Mouse (Mus musculus) cerebellum, adult 11-12 months (tissue): ENCODE measurements around the gene Slc7a4.
"Not testable (repeated sequence)": the region's sequence is repeated elsewhere in the genome, so short reads cannot be mapped to it uniquely, and the experiment has no call there.

Experiments
- DNase-seq: peaks from one replicate; pipeline ENCODE4 v3.0.0; 2022

The Slc7a4 gene

DNA sequence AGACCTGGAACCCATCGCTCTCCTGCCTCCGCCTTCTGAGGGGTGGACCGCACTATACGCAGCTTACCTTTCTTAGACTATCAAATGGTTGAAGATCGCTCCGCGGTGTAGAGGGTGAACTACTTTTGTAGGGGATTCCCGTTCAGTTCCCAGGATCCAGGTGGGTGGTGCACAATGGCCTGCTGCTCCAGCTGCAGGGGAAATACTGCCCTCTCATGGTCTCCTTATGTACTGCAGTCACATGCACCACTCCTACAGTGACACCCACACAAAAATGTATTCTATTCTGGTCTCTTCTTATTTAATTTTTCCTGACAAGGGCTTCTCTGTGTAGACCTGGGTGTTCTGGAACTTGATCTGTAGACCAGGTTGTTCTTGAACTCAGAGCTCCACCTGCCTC lies at the start of gene Slc7a4:
Slc7a4 (minus strand) TSS at position 151 of the 400 bp plus-strand sequence.
- no peak for DNase-seq

DNA sequence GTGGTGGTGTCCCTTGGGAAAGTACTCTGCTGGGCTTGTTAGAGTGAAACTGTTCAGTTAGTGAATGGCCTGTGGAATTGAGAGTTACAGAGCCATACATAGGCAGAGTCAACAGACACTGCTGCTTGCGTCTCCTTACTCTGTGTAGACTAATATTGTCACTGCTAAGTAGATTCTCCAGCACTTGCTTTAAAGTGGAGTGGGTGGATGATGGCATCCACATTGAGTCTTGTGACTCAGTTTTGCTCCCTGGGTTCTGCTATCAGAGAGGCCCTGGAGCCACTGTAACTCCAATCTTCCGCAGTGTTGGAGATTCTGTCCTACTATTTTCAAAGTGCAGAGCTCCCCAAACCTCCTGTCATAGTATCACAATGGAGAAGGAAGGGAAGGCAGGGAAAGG lies 49.6 kb upstream of the Slc7a4 start:
- no peak for DNase-seq

DNA sequence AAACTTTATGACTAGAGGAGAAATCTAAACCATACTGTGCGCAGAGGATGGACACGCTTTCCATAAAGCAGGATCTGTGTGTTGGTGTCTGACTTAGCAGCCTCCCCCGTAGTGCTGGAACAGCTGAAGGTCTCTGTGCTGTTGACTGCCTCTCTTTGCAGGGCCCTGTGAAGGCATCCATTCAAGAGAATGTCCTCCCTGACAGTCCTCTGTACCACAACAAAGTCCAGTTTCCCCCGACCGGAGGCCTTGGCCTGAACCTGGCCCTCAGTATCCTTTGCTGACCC lies 43.2 kb upstream of the Slc7a4 start:
- no peak for DNase-seq

DNA sequence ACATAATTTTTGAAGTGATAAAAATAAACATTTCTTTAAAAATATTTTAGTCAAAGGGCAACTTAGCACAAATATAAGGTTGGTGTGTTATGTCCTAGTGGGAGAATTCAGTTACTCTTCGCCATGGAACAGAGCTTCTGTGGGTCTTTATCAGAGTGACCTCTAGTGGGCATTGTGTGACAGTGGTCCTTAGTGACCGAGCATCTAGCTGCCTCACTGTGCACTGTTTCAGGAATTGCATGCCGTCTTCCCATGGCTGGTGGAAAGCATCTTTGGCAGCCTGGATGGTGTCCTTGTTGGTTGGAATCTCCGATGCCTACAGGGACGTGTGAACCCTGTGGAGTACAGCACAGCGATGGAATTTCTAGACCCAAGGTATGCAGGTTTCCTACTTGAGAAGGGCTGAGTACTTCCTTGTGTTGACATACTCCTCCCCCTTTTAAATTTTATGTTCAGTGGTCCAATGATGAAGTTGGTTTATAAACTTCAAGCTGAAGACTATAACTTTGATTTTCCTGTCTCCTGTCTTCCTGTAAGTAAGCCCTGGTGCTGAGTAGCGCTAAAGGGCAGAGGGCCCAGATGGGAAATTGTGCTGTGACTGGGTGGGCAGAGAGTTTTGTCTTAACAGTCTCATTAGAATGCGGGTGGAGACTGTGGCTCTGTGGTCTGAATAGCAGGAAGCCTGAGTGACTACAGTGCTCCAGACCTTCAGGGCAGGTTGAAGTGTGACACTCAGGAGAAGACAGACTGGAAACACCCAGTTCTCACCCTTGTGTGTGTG lies 42.7 kb upstream of the Slc7a4 start:
- no peak for DNase-seq

DNA sequence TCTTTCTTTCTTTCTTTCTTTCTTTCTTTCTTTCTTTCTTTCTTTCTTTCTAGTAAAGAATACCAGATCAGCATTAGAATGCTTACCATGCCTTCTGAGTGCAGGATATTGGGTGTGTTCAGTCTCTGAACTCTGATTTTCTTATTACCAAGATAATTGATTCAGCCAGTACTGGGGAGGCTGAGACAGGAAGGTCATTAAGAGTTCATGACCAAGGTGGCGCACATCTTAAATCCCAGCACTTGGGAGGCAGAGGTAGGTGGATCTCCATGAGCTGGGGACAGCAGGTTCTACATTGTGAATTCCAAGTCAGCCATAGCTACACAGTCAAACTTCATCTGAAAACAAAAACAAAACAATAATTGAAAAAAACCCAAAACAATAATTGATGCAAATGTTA lies 38.9 kb upstream of the Slc7a4 start:
- DNase-seq, result no peak

DNA sequence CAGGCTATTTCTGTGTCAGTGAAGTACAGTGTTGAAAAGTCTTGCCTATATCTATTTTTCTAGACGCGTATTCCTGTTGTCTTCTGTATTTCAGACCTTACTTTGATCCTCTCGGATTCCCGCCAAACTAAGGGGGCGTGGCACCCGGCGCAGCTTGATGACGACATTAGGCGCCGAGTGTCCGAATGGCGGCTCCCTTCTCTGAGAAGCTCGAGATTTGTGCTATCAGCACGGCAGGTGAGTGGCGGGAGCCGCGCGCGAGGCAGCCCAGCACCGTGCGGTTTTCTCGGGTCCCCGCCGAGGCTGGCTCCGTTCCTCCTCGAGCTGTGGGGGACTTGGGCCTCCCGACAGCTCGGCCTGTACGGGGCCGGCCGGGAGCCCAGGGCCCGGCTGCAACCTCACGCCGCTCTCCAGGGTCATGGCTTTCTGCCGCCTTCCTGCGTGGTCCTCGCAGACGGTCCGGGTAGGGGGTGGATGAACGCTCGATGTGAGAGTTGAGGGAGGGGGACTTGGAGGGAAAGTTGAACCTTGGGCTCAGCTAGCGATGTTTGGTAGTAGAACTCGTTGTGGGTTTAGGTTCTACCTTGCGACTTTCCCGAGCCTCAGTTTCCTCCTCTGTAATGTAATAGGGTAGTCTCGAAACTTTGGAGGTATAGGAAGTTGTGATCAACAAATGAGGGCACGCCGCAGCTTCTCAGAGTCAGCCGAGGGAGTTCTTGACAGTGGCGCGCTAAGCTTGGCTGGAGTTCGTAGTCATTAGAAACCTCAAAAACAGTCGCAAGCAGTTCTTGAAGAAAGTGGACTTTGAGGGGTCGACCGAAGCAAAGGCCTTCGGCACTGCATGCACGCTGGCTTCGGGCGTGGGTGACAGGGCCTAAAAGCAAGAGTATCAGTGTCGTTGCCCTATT lies 36.4 kb upstream of the Slc7a4 start, which contains the start of gene Smpd4:
Smpd4 (plus strand) TSS at position 157 of the 908 bp plus-strand sequence.
- DNase-seq, result peak; percentile 80

DNA sequence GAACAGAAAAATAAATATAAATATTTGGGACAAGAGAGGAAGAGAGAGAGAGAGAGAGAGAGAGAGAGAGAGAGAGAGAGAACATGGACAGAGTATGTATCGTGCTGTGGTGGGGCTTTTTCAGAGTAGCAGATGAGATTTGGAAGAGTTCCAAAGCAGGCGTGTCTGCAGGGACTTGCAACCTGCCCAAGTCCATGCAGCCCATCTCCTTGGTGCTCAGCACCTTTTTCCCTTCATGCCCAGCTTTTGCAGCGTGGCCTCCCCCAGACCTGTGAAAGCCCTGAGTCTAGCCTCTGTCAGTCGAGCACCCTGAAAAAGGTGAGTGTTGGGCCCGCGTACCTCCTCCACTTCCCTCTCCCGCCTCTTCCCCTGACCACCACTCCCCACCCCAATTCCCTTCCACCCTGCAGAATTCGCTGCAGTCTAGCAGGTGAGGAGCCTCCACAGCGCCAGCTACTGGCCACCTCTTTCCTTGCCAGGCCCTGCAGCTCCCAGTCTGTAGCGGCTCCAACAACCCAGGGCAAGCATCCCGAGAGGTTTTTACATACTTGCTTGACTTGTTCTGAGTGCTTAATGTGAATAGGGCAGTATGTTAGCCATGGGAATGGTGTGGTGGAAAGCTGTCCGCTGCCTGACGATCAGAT lies 35.0 kb upstream of the Slc7a4 start:
- DNase-seq, result peak; percentile 61

DNA sequence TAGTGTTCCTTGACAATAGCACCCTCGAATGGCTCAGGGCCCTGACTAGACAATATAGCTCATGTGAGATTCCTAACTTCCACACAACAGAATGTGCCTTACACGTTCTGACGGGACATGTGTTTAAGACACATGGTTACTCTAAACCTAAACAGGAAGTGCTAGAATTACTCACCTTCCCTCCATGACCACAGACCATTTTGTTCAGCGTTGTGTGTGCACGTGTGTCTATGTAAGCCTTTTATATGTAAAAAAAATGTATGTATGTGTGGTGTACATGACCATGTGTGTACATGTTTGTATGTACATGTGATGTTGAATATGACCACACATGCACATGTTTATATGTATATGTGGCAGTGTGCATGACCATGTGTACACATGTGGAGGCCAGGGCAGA lies 33.2 kb upstream of the Slc7a4 start:
- DNase-seq, result no peak

DNA sequence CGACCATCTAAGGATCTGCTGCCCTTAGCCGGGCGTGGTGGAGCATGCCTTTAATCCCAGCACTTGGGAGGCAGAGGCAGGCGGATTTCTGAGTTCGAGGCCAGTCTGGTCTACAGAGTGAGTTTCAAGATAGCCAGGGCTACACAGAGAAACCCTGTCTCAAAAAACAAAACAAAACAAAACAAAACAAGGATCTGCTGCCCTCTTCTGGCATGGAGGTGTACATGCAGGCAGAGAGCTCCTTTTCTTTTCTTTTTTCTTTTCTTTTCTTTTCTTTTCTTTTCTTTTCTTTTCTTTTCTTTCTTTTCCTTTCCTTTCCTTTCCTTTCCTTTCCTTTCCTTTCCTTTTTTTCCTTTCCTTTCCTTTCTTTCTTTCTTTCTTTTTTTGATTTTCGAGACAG lies 31.7 kb upstream of the Slc7a4 start:
- not testable (repeated sequence) for DNase-seq

DNA sequence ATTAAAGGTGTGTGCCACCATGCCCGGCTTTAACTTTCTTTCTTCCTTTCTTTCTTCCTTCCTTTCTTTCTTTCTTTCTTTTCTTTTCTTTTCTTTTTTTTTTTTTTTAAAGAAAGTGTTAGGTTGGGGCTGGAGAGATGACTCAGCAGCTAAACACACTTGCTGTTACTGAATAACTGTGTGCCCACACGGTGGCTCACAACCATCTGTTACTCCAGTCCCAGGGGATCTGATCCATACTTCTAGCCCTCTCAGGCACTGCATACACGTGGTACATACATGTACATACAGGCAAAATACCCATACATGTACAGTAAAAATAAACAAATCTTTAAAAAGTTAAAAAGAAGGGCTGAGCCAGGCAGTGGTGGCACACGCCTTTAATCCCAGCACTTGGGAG lies 28.4 kb upstream of the Slc7a4 start:
- DNase-seq, result no peak

DNA sequence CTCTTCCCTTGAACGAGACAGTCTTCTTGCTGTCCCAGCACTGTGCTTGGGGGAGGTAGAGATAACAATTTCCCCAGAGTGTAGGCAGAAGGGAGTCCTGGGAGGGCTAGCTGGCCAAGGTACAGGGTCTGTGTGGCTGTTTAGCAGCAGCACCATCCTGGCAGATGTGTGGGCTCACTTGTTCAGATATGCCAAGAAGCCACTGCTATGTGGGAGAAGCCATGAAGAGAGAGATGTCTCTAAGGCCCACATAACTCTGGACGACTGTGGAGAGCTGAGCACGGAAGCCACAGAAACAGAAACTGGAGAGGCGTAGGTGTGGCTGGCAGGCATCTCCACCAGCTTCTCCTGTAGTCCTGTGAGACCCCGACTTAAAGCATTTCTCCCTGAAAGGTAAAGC lies 22.7 kb upstream of the Slc7a4 start:
- DNase-seq, result no peak

DNA sequence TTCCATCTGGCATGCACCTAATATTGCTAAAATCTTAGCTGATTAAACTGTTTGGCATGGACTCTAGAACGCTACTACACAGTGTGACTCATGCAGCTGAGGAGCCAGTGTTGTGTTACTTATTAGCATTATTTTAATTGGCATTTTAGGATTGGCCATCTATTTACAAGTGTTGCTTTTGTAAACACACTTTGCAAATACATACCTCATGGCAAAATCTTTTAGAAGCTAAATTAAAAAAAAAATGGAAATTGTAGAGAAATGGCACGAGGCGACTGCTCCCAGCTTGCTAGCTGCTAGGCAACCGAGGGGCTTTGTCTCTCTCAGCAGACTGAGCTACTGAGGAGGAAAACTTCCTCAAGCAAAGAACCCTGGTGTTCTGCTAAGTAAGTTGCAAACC lies 21.9 kb upstream of the Slc7a4 start:
- DNase-seq, result no peak

DNA sequence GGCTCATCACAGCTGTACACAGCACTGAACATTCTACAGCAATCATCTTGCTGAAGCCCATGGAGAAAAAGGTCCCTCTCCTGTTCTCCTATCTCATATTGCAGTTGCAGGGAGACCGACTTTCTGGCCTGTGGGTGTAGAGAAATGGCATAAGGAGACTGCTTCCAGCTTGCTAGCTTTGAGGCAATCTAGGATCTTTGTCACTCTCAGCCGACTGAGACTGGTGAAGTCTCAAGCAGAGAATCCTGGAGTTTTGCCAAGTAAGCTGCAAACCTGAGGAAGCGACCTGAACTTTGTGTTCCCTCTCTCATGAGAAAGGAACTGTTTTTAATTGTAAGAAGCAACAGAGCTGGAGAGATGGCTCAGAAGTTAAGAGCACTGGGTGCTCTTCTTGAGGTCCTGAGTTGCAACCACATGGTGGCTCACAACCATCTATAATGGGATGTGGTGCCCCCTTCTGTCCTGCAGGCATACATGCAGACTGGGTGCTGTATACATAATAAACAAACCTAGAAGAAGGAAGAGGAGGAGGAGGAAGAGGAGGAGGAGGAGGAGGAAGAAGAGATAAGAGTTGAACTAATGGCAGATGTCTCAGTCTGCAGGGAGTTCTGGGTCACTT lies 18.0 kb upstream of the Slc7a4 start:
- no peak for DNase-seq

DNA sequence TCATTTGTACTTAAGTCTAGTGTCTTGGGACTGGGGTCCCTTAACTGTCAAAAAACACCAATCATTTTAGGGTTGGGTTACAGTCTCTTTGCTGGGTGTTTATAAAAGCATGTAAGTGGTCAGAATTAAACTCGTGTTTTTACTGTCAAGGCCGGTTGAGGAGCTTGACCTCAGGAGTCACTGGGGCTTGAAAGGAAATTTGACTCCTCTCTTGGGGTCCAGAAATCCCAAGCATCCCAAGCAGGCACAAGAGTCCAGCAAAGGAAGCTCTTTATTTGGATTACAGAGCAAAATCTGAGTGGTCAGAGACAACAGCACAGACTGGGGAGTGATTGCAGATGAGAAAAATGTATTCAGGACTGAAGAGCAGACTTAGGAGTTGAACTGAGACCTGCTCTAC lies 7.7 kb upstream of the Slc7a4 start:
- no peak for DNase-seq

DNA sequence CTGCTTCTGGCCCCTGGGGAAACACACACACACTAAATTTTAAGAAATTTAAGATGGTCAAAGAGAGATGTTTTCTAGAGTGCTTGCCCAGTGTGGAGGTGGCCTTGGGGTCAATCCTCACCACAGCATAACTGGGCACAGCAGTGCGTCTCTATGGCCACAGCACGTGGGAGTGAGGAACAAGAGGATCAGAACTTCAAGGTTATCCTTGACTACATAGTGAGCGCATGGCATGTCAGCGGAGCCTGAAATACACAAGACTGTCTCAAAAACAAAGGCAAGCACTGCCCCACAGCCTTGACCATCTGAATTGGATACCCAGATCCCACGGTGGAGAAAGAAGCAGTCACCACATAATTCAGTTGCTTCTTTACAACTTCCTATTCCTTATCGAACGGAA lies 1.5 kb upstream of the Slc7a4 start:
- DNase-seq, result no peak

DNA sequence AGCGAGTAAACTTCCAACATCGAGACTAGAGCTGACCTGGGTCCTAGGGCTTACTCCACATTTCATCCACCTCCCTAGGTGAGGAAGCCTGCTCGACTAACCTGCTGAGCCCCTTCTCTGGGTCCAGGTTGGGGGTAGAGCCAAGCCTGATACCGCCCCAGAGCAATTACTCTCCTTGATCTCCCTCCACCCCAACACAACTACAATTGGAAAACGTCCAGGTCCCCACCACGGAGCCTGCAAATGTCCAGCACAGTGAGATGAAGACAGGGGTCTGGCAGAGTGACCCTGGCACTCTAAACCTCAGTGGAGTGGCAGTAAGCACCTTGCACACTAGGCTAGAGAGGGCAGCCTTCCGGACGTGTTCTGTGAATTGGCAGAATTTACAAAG lies 6.2 kb downstream of the Slc7a4 start:
- DNase-seq, result peak; percentile 39

DNA sequence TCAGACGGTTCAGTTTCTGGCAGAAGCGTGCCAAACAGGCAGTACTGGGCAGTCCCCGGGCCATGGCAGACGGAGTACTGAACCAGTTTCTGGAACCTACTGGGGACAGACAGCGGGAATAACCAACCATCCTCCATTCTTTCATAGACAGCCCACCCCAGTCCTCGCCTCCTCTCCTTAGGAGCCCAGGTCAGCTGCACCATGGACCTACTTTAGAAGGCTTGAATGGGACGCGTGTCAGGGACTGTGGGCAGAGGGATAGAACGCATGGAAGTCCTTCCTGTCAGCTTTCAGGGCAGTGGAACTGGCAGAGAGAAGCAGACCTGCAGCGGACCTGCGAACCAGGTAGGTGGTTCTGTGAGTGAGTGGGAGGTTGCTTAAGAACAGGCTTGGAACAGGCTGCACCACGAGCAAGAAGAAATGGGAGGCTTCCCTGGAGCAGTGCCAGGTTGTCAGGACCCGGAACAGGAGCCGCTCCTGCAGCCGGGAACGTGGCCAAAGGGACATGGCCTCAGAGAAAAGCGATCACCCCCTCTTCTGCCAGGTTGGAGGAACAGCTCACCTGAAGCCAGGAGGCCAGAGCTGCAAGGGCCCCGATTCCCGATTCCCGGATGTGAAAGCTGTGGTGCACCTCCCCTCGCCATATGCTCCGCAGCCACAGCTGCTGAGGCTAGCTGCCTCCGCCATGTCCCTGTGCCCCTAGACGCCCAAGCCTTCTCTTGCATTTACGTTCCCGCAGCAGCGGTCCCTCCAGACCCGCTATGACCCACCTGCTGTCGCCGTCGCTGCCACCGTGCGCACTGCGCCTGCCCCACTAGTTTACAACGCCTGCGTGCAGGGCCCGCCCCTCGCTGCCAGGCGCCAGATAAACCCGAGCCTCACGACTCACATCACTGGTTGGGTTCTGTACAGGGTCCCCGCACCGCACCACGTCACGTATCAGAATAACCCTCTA lies 6.9 kb downstream of the Slc7a4 start:
- peak; percentile 84 for DNase-seq

DNA sequence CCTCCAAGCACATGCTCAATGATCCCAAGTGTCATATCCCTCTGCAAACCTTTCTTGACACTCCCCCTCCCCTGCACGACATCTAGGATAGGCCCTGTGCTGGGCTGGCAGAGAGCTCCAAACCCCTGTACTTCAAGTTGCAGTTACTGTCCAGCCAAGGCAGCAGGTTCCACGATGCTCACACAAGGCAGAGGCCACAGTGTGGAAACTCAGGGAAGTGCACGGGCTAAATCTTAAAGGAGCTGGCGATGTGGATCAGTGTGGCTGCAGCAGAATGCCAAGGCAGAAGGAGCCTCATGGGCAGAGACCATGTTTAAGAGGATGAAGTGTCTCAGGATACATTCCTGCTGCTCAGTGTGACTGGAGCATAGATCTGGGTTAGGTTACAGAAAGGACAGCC lies 16.8 kb downstream of the Slc7a4 start:
- no peak for DNase-seq

DNA sequence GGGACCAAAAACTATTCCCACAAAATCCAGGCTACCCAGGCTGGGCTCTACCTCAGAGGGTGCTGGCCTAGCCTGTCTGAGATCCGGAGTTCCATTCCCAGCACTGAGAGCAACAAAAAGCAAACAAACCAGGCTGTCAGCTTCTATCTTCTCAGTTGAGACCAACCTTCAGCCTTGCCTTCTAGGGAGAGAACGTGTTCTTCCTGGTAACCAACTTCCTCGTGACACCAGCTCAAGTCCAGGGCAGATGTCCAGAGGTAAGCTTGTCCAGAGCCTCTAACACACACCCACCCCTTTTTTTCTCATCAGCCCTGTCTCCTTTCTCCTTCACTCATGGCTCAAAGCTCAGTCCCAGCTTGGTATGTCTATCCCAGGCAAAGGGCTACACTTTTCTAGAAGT lies 18.2 kb downstream of the Slc7a4 start:
- no peak for DNase-seq

DNA sequence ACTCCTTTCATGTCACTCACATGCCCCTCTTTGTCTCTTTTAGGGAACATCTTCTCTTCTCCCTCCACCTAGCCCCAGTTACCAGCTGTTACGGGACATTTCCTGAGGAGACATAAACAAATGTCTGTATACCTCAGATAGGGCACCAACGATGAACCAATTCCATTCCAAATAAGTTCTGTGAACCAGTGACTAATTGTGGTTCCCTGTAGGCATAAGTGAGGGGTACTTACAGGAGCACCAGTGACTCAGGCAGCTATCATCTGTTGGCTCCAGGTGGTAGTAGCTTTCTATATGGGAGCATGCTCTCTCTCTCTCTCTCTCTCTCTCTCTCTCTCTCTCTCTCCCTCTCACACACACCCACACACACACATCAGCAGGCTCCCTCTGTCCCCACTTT lies 18.8 kb downstream of the Slc7a4 start:
- DNase-seq, result no peak

DNA sequence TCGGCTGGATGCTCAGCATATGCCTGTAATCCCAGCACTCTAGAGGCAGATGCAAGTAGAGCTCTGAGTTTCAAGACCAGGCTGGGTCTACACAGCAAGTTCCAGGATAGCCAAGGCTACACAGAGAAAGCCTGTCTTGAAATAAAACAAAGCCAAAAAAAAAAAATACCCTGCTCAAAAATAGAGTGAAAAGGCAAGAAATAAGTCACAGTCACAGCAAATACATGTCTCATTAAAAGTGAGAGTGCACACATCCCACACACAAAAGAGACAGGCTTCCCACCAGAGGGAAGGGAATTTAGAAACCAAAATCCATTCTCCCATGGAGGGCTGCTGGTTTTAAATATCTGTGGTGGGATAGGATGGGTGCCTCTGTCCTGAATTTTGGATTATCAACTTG lies 19.4 kb downstream of the Slc7a4 start:
- DNase-seq, result no peak

DNA sequence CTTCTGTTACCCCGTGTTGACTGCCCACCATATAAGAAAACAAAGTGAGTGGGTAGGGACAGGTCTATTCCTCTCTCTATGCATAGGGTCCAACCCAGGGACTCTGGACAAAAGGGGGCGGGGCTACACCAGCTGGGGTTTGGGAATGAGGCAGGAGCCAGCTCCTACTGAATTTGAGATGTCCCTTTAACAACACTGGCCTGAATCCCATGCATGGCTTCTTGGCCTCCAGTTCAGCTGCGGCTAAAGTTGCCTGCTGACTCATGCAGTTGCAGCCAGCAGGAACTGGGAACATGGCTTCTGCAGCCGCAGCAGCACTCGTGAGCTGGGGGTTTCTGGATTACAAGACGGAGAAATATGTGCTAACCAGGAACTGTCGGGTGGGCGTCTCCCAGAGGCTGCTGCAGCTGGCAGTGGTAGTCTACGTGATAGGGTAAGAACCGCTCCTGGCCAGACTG lies 21.2 kb downstream of the Slc7a4 start, which contains the start of gene P2rx6:
P2rx6 (plus strand) TSS at position 135 of the 458 bp plus-strand sequence.
- DNase-seq, result no peak
